23 mouse cellular contexts compared by ENCODE assay signal in genomic region chr1:125039572-125040326, GRCm38 (mm10).
DNase-seq lines count a peak whose midpoint lies in the region; ATAC-seq and TF ChIP-seq lines count a peak whose summit lies in the region.
"Had no signal": no experiment of that assay in that cellular context is flagged by ENCODE, and none has a peak within 500 bp of the region (broad histone marks: within the 10 kb centered on the region; RNA-seq: fewer than 3 reads in every experiment).

No protein-coding gene starts in this region.

- 0 out of 2 replicates have a peak, but pooled peaks have one; percentile 3 for ATAC-seq in cerebellum, adult (ENCODE audit: insufficient number of reproducible peaks, low FRiP score, low TSS enrichment)
- no peak for ATAC-seq in kidney, postnatal 0 days (replicated peaks; ENCODE audit: low FRiP score, low read depth)
- peak; percentile 83 for ATAC-seq in stomach, embryonic 16.5 days (ENCODE audit: insufficient read depth, low FRiP score)
- ATAC-seq: forebrain, embryonic 15.5 days; liver, embryonic 12.5 days had no signal

- no peak for TF ChIP-seq CTCF in kidney, postnatal 0 days (IDR thresholded peaks at IDR 0.05; ENCODE audit: low read depth)

- no peaks in the 10 kb centered on the region for H3K9me3 ChIP-seq in kidney, postnatal 0 days (replicated peaks; ENCODE audit: low read length)
- no peaks in the 10 kb centered on the region for H3K9me3 ChIP-seq in stomach, embryonic 16.5 days (replicated peaks; ENCODE audit: control insufficient read depth, low read length)
- H3K9me3 ChIP-seq: embryonic facial prominence, embryonic 15.5 days; forebrain, embryonic 15.5 days; heart, embryonic 13.5 days; hindbrain, embryonic 13.5 days had no signal

- no peaks in the 10 kb centered on the region for H3K36me3 ChIP-seq in kidney, postnatal 0 days (ENCODE audit: insufficient read depth, low read length)
- H3K36me3 ChIP-seq in stomach, embryonic 16.5 days (ENCODE audit: control insufficient read depth, insufficient read depth, low read length) = no peaks in the 10 kb centered on the region
- H3K36me3 ChIP-seq: embryonic facial prominence, embryonic 15.5 days; forebrain, embryonic 15.5 days; heart, embryonic 13.5 days; hindbrain, embryonic 13.5 days; liver, embryonic 12.5 days had no signal

- H3K27ac ChIP-seq in kidney, postnatal 0 days = no peak overlapping the region
- H3K27ac ChIP-seq in stomach, embryonic 16.5 days (ENCODE audit: low read length) = peak overlapping the region; percentile 21; the same call in 1 of the 2 replicates
- H3K27ac ChIP-seq: embryonic facial prominence, embryonic 15.5 days; forebrain, embryonic 15.5 days; heart, embryonic 13.5 days; hindbrain, embryonic 13.5 days; liver, embryonic 12.5 days had no signal

- H3K4me1 ChIP-seq in kidney, postnatal 0 days (replicated peaks; ENCODE audit: insufficient read depth, low read length) = no peaks in the 10 kb centered on the region
- H3K4me1 ChIP-seq in stomach, embryonic 16.5 days (ENCODE audit: control insufficient read depth, insufficient read depth, low read length) = no peaks in the 10 kb centered on the region
- H3K4me1 ChIP-seq: embryonic facial prominence, embryonic 15.5 days; forebrain, embryonic 15.5 days; heart, embryonic 13.5 days; hindbrain, embryonic 13.5 days; liver, embryonic 12.5 days had no signal

- H3K4me2 ChIP-seq in kidney, postnatal 0 days (ENCODE audit: low read length) = no peak overlapping the region
- H3K4me2 ChIP-seq in stomach, embryonic 16.5 days (ENCODE audit: low read depth, low read length) = no peak overlapping the region
- H3K4me2 ChIP-seq: embryonic facial prominence, embryonic 15.5 days; forebrain, embryonic 15.5 days; heart, embryonic 13.5 days; hindbrain, embryonic 13.5 days; liver, embryonic 12.5 days had no signal

- WGBS in kidney, postnatal 0 days = 43% methylated on average over 4 of the region's 4 CpGs
- WGBS in stomach, embryonic 16.5 days = 43% methylated on average over 4 of the region's 4 CpGs

- H3K9ac ChIP-seq in kidney, postnatal 0 days (ENCODE audit: low read depth, low read length) = no peak overlapping the region
- H3K9ac ChIP-seq in stomach, embryonic 16.5 days (ENCODE audit: low read length) = no peak overlapping the region
- H3K9ac ChIP-seq: embryonic facial prominence, embryonic 15.5 days; forebrain, embryonic 15.5 days; heart, embryonic 13.5 days; hindbrain, embryonic 13.5 days; liver, embryonic 12.5 days had no signal

- no peak for DNase-seq in cerebellum, postnatal 14 days
- DNase-seq in kidney, postnatal 0 days (ENCODE audit: low spot score) = peak; percentile 1
- DNase-seq in kidney, adult 8-10 months = no peak
- DNase-seq in lung, postnatal 10 days = peak; percentile 19
- DNase-seq in lung, postnatal 25 days (ENCODE audit: low spot score) = no peak
- no peak for DNase-seq in frontal cortex, postnatal 25 days (ENCODE audit: low spot score in 2 of 2)
- DNase-seq: adrenal gland, postnatal 10 days; cerebellum, adult 2 months; cerebellum, postnatal 36 days; embryo, embryonic 11 days; gastrocnemius, postnatal 10 days; kidney, postnatal 14 days; lung, postnatal 36 days; right cerebral cortex, adult 18-20 months; right cerebral cortex, postnatal 4 days; thymus, postnatal 14 days had no signal

- H3K27me3 ChIP-seq in kidney, postnatal 0 days (ENCODE audit: insufficient read depth, low read length) = no peaks in the 10 kb centered on the region
- no peaks in the 10 kb centered on the region for H3K27me3 ChIP-seq in stomach, embryonic 16.5 days (ENCODE audit: control insufficient read depth, insufficient read depth, low read length)
- H3K27me3 ChIP-seq: embryonic facial prominence, embryonic 15.5 days; forebrain, embryonic 15.5 days; heart, embryonic 13.5 days; hindbrain, embryonic 13.5 days; liver, embryonic 12.5 days had no signal

- no peak overlapping the region for H3K4me3 ChIP-seq in kidney, postnatal 0 days (replicated peaks; ENCODE audit: low read depth, low read length)
- H3K4me3 ChIP-seq in stomach, embryonic 16.5 days (replicated peaks; ENCODE audit: low read length) = no peak overlapping the region
- H3K4me3 ChIP-seq: embryonic facial prominence, embryonic 15.5 days; forebrain, embryonic 15.5 days; heart, embryonic 13.5 days; hindbrain, embryonic 13.5 days; liver, embryonic 12.5 days had no signal

Comparison
In these comparisons a context has a peak if more than half of its experiments do, and no peak if none do; other contexts are left out.
1. DNase-seq: peak in kidney, postnatal 0 days (single experiment) and lung, postnatal 10 days (single experiment); none in cerebellum, postnatal 14 days (0 of 2), kidney, adult 8-10 months (0 of 2), lung, postnatal 25 days (single experiment) and frontal cortex, postnatal 25 days (0 of 2).